Mouse (Mus musculus) large intestine, adult 2 months (tissue): Measurements from ENCODE around the gene Rbl1. TPM values are rescaled to one million over a fixed set of nuclear protein-coding genes. Genes with fewer than 3 reads are reported as not detected.

ENCODE experiments used
- DNase-seq: peaks from one replicate; pipeline ENCODE4 v3.0.0-alpha.2; 2012; ENCODE audit warnings: low read depth, low spot score
- WGBS: fragments of 180-500 bp; shearing (Covaris S2); methylation state at CpG from one replicate; pipeline ENCODE4 v1.1.7; 2018; 5-methylcytosine and 5-hydroxymethylcytosine counted together
- polyA plus RNA-seq: library from polyadenylated mRNA; depleted of rRNA; stranded (reverse); fragments of >200 nt; gene quantifications from 2 replicates; pipeline ENCODE4 v1.2.3, GENCODE M21; 2012

Gene Rbl1
- polyA plus RNA-seq, 1 experiment, result 5.0 TPM

DNA sequence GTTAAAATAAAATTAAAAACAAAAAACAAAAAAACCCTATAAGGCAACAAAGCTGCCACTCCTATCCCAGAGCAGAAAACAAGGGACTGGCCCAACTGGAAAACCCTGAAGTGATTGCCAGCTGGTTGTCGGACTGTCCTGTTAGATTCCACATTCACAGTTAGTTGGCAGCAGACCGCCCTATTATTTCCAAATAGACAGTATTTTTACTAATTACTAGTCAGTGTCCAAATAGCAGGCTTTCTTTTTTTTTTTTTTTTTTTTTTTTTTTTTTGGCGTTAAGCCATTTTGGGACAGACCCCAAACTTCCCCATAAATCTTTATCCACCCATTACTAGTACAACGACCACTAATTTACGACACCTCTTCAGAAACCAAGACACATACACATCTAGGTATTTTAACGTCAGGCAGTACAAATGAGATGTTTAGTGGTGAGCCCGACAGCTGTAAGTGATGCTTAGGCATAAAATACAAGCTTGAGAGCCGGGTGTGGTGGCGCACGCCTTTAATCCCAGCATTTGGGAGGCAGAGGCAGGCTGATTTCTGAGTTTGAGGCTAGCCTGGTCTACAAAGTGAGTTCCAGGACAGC is 68.7 kb downstream of the Rbl1 start:
- WGBS, result 66% methylated on average over 10 of the region's 10 CpGs
- no peak for DNase-seq

DNA sequence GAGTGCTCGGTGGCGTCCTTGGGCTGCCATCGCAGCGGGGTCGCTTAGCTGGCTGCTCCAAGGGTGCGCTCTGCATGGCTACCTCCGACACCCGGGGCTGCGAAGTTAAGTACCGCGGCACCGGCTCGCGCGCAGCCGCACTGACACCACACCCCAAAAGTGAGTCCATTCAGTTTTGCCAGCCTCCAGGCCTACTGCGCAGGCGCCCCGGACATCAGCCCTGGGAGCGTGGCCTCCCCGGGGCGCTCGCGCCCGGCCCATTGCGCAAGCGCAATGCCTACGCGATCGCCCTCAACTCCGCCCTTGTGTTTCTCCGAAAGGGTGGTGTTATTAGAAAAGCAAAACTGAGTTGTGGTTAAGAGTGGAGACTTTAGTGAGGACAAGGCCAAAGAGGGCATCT is 69.3 kb downstream of the Rbl1 start, which contains the start of gene Samhd1:
TSS of gene Samhd1 (minus strand) at position 252 of the 400 bp plus-strand sequence.
- peak; percentile 86 for DNase-seq
- WGBS, result under 1% methylated on average over 32 of the region's 32 CpGs

DNA sequence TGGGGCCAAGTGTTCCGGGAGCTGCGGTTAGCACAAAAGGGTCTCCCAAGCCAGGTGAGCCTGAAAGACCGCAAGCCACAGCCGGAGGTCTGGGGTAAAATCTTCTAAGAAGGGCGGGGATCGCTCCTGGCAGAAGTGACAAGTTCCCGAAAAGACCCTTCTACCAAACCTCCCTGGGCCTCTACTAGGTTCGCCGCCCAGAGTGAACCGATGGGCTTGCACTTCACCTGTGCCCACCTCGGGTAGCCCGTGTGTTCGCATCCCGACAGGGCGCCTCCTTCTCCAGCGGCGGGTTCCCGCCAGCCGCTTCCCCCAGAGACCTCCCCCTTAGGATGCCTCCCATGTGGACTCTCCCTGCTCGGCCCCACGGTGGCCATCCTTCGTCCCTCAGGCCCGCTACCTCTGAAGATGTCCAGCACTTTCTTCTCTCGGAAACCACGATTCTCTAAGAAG is 69.8 kb downstream of the Rbl1 start:
- under 1% methylated on average over 25 of the region's 25 CpGs for WGBS
- no peak for DNase-seq

DNA sequence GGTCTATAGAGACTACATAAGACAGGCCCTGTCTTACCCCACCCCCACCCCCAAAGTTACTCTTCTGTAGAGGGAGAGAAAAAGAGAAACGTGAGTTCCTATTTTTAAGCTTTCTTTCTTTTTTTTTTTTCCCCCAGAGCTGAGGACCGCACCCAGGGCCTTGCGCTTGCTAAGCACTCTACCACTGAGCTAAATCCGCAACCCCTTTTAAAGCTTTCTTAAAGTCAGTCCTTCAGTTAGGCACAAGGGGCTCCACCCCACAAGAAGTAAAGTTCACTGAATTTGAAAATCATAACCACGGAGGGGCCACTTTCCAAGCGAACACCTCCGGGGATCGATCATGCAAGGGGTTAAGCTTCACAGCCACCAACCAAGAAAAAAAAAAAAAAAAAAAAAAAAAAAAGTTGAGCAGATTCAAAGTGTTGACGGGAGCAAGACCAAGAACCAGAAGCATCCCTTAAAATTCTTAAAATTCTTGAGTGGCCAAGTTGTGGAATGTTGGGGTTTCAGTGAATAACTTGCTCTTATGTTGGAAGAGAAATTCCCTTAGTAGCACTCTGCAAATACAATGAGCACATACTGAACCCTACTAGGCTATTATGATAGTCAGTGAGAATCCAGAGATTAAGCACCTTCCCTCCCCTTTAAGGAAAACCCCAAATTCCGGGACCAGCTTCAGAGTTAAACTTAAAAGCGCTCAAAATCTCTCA is 70.4 kb downstream of the Rbl1 start:
- 38% methylated on average over 11 of the region's 11 CpGs for WGBS
- DNase-seq, result no peak

DNA sequence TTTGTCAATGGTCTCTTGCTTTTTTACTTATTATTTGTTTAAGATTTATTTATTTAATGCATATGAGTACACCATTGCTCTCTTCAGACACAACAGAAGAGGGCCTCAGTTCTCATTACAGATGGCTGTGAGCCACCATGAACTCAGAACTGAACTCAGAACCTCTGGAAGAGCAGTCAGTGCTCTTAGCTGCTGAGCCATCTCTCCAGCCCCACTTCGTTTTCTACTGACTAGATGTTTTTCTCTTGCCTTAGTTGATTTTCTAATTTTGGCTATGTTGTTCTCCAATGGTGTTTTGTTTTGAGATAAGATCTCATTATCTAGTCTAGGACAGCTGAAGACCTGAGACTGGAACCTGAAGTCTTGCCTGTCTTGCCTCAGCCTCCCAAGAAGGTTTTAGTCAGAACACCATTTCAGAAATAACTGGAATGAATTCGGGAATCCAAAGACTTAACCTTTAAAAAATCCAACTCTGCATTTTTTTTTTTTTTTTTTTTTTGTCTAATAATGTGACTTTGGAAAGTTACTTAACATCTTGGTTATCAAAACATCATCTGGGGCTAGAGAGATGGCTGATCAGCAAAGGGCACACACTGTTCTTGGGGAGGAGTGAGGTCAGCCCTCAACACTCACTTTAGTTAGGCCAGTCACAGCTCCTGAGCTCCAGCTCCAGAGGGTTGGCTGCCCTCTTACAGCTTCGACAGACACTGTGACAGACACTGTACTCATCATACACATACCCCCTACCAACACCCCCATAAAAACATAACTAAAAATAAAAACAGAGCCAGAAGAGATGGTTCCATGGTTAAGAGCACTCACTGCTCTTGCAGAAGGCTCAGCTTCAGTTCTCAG is 71.4 kb downstream of the Rbl1 start:
- no peak for DNase-seq
- WGBS, result 70% methylated on average over 3 of the region's 3 CpGs

DNA sequence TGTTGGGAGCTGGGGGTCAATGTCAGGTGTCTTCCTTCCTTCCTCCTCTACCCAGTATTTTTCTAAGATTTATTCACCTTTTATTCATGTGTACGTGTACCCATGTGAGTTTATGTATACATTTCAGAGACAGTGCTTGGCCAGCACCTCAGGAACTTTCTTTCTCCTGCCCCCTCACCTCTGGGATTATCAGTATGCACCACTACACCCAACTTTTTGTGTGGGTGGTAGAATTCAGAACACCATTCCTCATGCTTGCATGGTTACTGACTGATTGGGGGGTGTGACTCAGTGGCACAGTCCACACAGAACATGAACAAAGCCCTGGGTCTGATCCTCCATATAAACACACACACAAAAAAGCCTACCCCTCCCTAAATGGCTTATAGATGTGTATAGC is 72.2 kb downstream of the Rbl1 start:
- 69% methylated on average over 1 of the region's 1 CpGs for WGBS
- DNase-seq, result no peak

DNA sequence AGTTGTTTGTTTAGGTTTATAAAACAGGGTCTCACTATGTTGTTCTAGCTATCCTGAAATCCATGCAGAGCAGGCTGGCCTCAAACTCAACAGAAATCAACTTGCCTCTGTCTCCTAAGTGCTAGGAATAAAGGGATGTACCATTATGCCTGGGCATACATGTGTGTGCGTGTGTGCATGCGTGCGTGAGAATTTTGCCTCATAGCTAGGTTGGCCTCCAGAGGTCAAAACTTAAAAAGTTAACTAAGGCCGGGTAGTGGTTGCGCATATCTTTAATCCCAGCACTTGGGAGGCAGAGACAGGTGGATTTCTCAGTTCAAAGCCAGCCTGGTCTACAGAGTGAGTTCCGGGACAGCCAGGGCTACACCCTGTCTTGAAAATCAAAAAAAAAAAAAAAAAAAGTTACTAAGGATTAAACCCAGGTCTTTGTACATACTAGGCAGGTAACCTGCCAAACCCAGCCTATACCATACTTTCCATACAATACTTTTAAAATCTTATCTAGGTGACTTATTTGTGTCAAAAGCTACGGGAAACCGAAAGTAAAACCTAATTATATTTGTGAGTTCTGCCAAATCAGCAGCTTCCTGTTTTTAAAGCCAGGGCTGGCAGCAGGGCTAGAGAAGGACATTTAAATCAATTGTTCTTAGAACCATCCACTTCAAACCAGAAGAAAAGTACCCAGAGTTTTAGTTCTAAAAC is 73.4 kb downstream of the Rbl1 start:
- 47% methylated on average over 8 of the region's 8 CpGs for WGBS
- DNase-seq, result no peak

DNA sequence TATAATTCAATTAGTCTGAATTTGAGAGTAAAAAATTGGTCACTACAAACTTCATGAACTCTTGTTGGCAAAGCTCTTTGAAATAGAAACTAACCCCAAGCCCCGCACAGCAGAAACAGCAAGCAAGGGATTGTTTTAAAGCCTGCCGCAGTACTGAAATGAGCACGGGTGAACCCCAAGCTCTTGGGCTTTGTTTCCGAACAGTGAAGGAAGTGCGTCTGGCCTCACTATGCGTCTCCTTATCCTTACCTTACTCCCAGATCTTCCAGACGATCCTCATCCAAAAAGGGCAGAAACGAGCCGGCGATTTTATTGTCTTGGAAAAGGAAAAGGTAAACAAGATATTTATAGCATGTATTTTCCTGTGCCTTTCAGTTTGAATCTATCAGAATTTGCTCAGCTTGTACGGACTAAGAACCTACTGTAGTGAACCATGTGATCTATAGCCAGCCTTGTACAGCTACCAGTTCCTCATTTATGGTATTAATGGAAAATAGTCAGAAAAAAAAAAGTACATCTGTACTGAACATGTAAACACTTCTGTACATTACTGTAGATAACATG is 74.7 kb downstream of the Rbl1 start:
- WGBS, result 8% methylated on average over 11 of the region's 11 CpGs
- no peak for DNase-seq

DNA sequence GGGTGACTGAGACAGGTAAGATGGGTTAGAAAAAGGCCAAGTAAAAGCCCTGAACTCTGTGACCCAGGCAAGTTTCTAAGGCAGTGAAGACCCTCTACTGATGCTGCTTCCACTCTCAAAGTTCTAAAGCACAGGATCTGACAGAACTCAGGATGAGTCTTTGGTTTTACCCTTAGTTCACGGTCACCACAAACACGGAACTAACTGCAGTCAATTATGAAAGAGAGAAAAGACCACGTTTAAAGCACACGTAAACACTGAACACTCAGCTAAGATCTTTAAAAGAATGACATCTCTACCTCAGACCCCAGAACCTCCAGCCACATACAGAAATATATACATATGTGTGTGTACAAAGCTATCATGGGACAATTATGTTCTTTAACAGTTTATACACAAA is 75.2 kb downstream of the Rbl1 start:
- WGBS, result 29% methylated on average over 4 of the region's 4 CpGs

DNA sequence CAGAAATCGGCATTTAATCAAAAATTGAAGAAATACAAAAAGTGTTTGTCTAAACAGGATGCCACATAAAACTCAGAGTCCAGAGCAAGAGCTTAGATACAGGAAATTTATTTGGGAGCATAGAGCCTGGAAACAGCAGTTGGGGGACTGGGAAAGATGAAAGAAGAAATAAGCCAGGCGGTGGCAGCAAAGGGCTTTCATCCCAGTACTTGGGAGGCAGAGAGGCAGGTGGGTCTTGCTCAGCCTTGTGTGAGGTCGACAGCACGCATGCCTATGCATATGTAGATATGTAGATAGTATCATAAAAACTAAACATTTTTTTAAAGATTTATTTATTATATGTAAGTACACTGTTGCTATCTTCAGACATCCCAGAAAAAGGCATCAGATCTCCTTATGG is 76.3 kb downstream of the Rbl1 start:
- DNase-seq, result no peak

More for the DNA sequence above, 75.2 kb downstream of the Rbl1 start:
- no peak for DNase-seq

DNA sequence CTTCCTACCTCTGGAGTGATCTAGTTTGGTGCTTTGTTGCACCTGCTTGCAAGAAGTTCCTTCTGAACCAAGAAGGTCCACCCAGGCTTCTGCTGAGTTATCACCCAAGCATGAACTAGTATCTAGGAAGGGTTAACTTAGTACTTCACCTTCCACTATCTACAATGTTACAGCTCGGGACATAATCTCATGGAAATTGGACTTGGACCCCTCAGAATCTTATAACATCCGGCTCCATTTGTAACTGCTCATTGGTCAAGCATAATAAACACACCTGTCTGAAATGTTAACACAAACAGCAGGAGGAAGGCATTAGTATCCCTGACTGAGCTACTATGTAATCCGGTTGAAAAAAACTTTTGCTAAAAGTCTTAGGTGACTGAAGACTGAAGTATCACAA is 77.0 kb downstream of the Rbl1 start:
- WGBS, result 21% methylated on average over 3 of the region's 3 CpGs
- no peak for DNase-seq

More for the DNA sequence above, 76.3 kb downstream of the Rbl1 start:
- WGBS, result 49% methylated on average over 4 of the region's 4 CpGs

DNA sequence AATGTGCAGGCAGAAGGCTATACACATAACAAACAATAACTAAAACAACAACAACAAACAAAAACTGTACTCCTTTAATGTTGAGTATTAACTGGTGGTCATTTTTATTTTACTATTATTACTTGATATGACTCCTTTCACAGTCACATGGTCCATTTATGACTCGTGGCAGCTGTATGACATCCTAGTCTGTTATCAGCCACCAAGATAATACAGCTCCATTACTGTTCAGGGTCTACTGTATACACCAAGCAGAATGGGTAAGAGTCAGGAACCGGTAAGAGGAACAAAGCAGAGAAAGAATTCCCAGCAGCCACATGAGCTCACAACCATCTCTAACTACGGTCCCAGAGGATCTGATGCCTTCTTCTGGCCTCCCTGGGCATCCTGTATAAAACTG is 79.1 kb downstream of the Rbl1 start:
- no peak for DNase-seq
- 78% methylated on average over 3 of the region's 3 CpGs for WGBS

DNA sequence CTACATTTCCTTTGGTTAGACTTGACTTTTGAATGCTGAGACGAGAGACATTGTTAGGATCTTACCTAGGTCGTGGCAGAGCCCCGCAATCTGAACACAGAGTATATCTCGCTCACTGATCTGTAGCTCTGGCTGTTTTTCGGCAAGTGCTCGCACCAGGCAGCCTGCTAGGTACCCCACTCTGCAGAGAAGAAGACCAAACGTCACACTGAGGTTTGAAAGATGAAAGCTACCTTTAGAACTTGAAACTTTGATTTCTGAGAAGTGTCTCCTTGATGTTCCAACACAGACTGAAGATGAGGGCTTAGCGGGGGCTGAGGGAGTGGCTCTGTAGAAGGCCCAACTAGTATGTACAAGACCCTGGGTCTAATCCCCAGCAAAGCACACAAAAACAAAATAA is 82.6 kb downstream of the Rbl1 start:
- no peak for DNase-seq
- WGBS, result 89% methylated on average over 8 of the region's 8 CpGs

DNA sequence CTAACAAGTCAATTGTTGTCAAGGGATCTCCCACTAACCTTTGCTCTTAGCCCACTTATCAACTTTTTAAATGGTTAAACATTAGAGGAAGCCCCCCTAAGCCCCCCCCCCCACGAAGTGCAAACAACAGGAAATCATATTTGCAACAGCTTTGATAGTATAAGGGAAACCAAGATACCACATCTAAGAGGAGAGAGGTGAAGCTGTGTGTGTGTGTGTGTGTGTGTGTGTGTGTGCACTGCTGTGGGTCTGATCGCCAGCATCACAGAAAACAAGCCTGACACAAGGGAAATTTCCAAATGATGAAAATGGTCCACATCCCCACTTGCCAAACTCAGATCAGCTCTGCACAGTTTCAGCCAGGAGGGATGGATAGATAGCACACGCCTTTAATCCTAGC is 85.3 kb downstream of the Rbl1 start:
- no peak for DNase-seq
- WGBS, result 53% methylated on average over 3 of the region's 3 CpGs

DNA sequence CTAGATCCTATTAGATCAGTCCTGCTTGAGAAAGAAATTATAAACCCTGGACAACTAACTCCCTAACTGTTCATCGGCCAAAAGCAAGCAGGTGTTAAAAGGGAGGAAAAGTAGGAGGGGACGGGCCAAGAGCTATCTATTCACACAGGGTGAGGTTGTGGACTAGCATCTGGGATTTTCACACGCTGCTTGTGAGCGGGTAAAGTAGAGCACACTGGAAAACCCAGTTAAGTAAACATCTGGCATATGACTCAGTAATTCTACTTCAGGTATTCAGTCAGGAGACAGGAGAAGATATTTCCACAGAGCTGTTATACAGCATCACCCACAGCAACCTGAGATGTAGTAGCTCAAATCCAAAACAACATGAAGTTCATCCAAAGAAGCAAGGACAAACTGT is 85.8 kb downstream of the Rbl1 start:
- DNase-seq, result no peak
- 51% methylated on average over 4 of the region's 4 CpGs for WGBS

DNA sequence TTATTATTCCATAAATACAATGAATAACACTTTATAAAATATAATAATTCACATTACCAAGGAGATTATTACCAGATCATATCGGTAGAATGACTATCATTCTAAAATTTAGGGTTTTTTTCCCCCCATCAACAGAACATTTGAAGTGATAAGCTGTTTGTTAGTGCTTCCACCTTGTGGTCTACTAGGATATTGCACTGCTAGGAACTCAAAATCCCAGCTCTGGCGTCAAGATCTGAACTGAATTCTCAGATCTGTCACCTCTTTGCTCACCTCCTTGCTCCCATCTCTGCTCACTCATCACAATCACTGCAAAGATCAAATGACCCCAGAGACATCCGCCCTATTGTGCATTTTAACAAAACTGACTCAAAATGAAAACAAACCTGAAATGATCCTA is 87.4 kb downstream of the Rbl1 start:
- no peak for DNase-seq
- 21% methylated on average over 3 of the region's 3 CpGs for WGBS

DNA sequence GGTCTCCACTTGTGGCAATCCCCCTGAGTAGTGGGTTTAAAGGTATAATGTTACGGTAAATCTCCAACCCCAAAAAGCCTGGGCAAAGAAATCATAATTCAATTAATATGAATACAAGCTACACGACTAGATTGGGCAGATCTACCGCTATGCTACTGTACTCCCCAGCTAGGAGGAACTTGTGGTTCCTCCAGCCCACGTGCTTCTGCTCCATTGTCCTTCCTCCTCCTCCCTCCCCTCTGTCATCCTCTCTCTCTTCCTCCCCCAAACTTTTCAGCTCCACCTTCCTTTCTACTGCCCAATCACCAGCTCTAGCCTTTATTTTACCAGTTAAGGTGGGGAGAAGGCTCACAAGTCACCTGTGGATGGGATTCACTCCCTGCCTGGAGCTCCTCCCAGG is 96.1 kb downstream of the Rbl1 start:
- no peak for DNase-seq
- 79% methylated on average over 4 of the region's 4 CpGs for WGBS

DNA sequence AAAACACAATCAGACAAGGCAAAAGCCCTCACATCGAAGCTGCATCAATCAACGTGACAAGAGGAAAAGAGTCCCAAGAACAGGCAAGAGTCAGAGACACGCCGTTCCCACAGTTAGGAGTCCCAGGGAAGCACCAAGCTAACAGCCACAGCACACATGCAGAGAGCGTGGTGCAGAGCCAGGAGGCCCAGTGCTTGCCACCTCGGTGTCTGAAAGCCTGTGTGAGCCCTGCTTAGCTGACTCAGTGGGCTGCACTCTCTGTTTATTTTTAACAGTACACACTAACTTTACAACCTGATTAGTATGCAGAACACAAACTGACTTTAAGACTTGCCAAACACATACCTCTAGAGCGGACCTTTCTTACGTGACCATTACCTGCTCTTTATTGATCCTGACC is 99.9 kb downstream of the Rbl1 start:
- 94% methylated on average over 8 of the region's 8 CpGs for WGBS
- no peak for DNase-seq

DNA sequence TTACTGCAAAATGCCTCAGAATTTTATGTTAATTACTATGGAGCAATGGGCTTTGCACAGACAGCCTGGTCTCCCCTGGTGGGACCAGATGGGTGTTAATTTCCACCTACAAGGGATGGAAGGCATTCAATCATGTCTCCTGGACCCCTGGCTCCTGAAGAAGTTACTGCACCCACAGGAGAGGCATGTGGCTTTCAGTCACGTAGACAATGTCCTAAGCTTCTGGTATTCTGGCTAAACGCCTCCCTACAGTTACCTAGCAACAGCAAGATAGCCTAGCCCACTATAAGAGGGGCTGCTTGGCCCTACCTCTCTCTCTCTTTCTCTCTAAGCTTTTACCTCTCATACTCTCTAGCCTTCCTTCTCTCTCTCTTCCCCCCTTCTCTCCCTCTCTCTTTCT is 102.1 kb downstream of the Rbl1 start:
- no peak for DNase-seq
- 82% methylated on average over 2 of the region's 2 CpGs for WGBS

DNA sequence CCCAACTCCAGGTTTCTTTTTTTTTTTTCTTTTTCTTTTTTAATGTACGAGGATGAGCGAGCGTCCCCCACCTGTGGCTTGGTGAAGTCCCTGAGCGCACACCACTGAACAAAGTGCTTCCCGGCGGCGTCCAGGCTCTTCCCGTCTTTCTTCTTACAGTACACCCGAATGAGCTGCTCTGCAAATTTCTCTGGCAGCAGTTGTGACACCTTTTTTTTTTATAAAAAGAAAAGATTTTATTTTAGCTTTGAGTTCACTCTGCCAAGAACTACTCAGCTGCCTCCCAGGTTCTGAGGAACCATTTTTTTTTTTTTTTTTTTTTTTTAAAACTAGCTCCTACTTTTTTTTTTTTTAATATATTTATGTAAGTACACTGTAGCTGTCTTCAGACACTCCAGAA is 102.7 kb downstream of the Rbl1 start:
- DNase-seq, result no peak
- 96% methylated on average over 9 of the region's 9 CpGs for WGBS
